Mouse (Mus musculus) C2C12 (cell line): Measurements from ENCODE around the gene Rptor.

Experiments used
- CEBPB ChIP-seq: IDR thresholded peaks from one replicate; pipeline ENCODE4 v1.6.1; 2011; ENCODE audit warnings: low read depth, mild to moderate bottlenecking, control low read depth, moderate library complexity
- MYOG ChIP-seq: IDR thresholded peaks from one replicate; pipeline ENCODE4 v1.6.1; 2011; ENCODE audit not compliant: control insufficient read depth, insufficient read length; ENCODE audit errors: extremely low read depth

GRCm38 (mm10) chr11:119758705-119759327 is 156.1 kb downstream of the Rptor start:
- TF ChIP-seq CEBPB = no peak
- no peak for TF ChIP-seq MYOG
